Mouse (Mus musculus) regulatory T cell (primary cell): ENCODE data around the gene Utrn.

Source experiments
- in situ Hi-C: fragments of 300-600 bp; cut with MboI, MseI; formaldehyde crosslinking; loops from one replicate; pipeline ENCODE4 v1.15.1; 2025; ENCODE audit warnings: high pct_unique_total_duplicates

The Utrn gene

GRCm38 (mm10) chr10:12836048-12836816 lies 32.9 kb downstream of the Utrn start:
- in situ Hi-C loops, result no loop called here

GRCm38 (mm10) chr10:12834215-12834614 lies 35.0 kb downstream of the Utrn start:
- in situ Hi-C loops, result no loop called here

GRCm38 (mm10) chr10:12832163-12832562 lies 37.0 kb downstream of the Utrn start:
- in situ Hi-C loops, result no loop called here

GRCm38 (mm10) chr10:12827778-12828177 lies 41.4 kb downstream of the Utrn start:
- in situ Hi-C loops, result no loop called here

- in situ Hi-C loops, result no loop called here
Measured at GRCm38 (mm10) chr10:12827306-12827705, 41.9 kb downstream of the Utrn start.

- in situ Hi-C loops, result no loop called here
Measured at GRCm38 (mm10) chr10:12826760-12827281, 42.3 kb downstream of the Utrn start.

GRCm38 (mm10) chr10:12824386-12824785 lies 44.8 kb downstream of the Utrn start:
- in situ Hi-C loops, result loop anchor here (5.0 kb wide), 1 partner anchor 38 kb away; no protein-coding TSS in a partner anchor

- in situ Hi-C loops, result loop anchor here (5.0 kb wide), 1 partner anchor 39 kb away; no protein-coding TSS in a partner anchor
Measured at GRCm38 (mm10) chr10:12823437-12824219, 45.5 kb downstream of the Utrn start.

GRCm38 (mm10) chr10:12820978-12821735 lies 48.0 kb downstream of the Utrn start:
- in situ Hi-C loops, result loop anchor here (5.0 kb wide), 1 partner anchor 41 kb away; no protein-coding TSS in a partner anchor

GRCm38 (mm10) chr10:12817409-12817808 lies 51.8 kb downstream of the Utrn start:
- in situ Hi-C loops, result loop anchor here (10.0 kb wide), 1 partner anchor 1227 kb away; no protein-coding TSS in a partner anchor

- in situ Hi-C loops, result loop anchor here (10.0 kb wide), 1 partner anchor 1228 kb away; no protein-coding TSS in a partner anchor
Measured at GRCm38 (mm10) chr10:12816530-12816929, 52.6 kb downstream of the Utrn start.

GRCm38 (mm10) chr10:12814411-12814810 lies 54.8 kb downstream of the Utrn start:
- in situ Hi-C loops, result loop anchor here (5.0 to 10.0 kb wide), 2 partner anchors 153 to 1230 kb away; no protein-coding TSS in a partner anchor

GRCm38 (mm10) chr10:12813881-12814280 lies 55.3 kb downstream of the Utrn start:
- in situ Hi-C loops, result loop anchor here (5.0 to 10.0 kb wide), 2 partner anchors 153 to 1231 kb away; no protein-coding TSS in a partner anchor

- in situ Hi-C loops, result loop anchor here (5.0 to 10.0 kb wide), 2 partner anchors 154 to 1231 kb away; no protein-coding TSS in a partner anchor
Measured at GRCm38 (mm10) chr10:12813211-12813811, 55.9 kb downstream of the Utrn start.

GRCm38 (mm10) chr10:12812680-12813079 lies 56.5 kb downstream of the Utrn start:
- in situ Hi-C loops, result loop anchor here (5.0 to 10.0 kb wide), 2 partner anchors 155 to 1232 kb away; no protein-coding TSS in a partner anchor

GRCm38 (mm10) chr10:12810816-12811215 lies 58.3 kb downstream of the Utrn start:
- in situ Hi-C loops, result loop anchor here (5.0 to 10.0 kb wide), 2 partner anchors 156 to 1234 kb away; no protein-coding TSS in a partner anchor

- in situ Hi-C loops, result loop anchor here (5.0 to 10.0 kb wide), 2 partner anchors 158 to 1235 kb away; no protein-coding TSS in a partner anchor
Measured at GRCm38 (mm10) chr10:12809702-12810101, 59.5 kb downstream of the Utrn start.

- in situ Hi-C loops, result no loop called here
Measured at GRCm38 (mm10) chr10:12808467-12808866, 60.7 kb downstream of the Utrn start.

- in situ Hi-C loops, result no loop called here
Measured at GRCm38 (mm10) chr10:12807706-12808105, 61.5 kb downstream of the Utrn start.

- in situ Hi-C loops, result no loop called here
Measured at GRCm38 (mm10) chr10:12805826-12806225, 63.3 kb downstream of the Utrn start.
